Mouse (Mus musculus) natural killer cell, adult 2 months (primary cell): Measurements from ENCODE around the gene Gpr61.

Experiments used
- DNase-seq, 2 experiments: peaks; one replicate each; pipeline ENCODE4 v3.0.0; 2022; ENCODE audit warnings: low spot score in 2 of 2

Gpr61 gene

GRCm38 (mm10) chr3:108178756-108179715, 24.4 kb upstream of the Gpr61 start:
- DNase-seq, result no peak

- no peak for DNase-seq
These were observed 20.2 kb upstream of the Gpr61 start for GRCm38 (mm10) chr3:108174672-108175531.

- no peak for DNase-seq
These were observed 14.5 kb upstream of the Gpr61 start for GRCm38 (mm10) chr3:108169199-108169598.

- DNase-seq, result no peak
These were observed 12.8 kb upstream of the Gpr61 start for GRCm38 (mm10) chr3:108167499-108167898.

GRCm38 (mm10) chr3:108166486-108167211, 12.0 kb upstream of the Gpr61 start:
- DNase-seq, result no peak

GRCm38 (mm10) chr3:108165532-108166315, 11.0 kb upstream of the Gpr61 start:
- no peak for DNase-seq

GRCm38 (mm10) chr3:108164807-108165206, 10.1 kb upstream of the Gpr61 start:
- peak; percentile 67 to 79 for DNase-seq

GRCm38 (mm10) chr3:108164091-108164490, 9.4 kb upstream of the Gpr61 start:
- no peak for DNase-seq

- no peak for DNase-seq
These were observed 3.8 kb upstream of the Gpr61 start for GRCm38 (mm10) chr3:108158383-108159037.

- DNase-seq, result no peak
These were observed 2.4 kb downstream of the Gpr61 start for GRCm38 (mm10) chr3:108152290-108152689.

GRCm38 (mm10) chr3:108147386-108148235, 7.1 kb downstream of the Gpr61 start:
- DNase-seq, result peak; percentile 84 to 87

GRCm38 (mm10) chr3:108146671-108147070, 8.0 kb downstream of the Gpr61 start:
- DNase-seq, result no peak

GRCm38 (mm10) chr3:108145534-108146445, 8.9 kb downstream of the Gpr61 start, which contains the start of gene Gnai3:
Gene Gnai3, minus strand, starts transcription at chr3:108146146.
- peak; percentile 89 to 91 for DNase-seq

GRCm38 (mm10) chr3:108140786-108141185, 13.9 kb downstream of the Gpr61 start:
- no peak for DNase-seq

GRCm38 (mm10) chr3:108139113-108139512, 15.6 kb downstream of the Gpr61 start:
- DNase-seq, result no peak

GRCm38 (mm10) chr3:108134701-108135100, 20.0 kb downstream of the Gpr61 start:
- no peak for DNase-seq

GRCm38 (mm10) chr3:108132484-108132883, 22.2 kb downstream of the Gpr61 start:
- DNase-seq, result no peak

- DNase-seq, result no peak
These were observed 22.9 kb downstream of the Gpr61 start for GRCm38 (mm10) chr3:108131821-108132220.
